Comparison of ENCODE assay signal across 10 mouse cellular contexts in genomic region chr2:165136049-165136448, GRCm38 (mm10). TPM values are rescaled to one million over a fixed set of nuclear protein-coding genes. Genes with fewer than 3 reads are reported as not detected.
A peak's percentile ranks its signal among the peaks of the same experiment; 100 is the strongest.
DNase-seq lines count a peak whose midpoint lies in the region; ATAC-seq and TF ChIP-seq lines count a peak whose summit lies in the region.
"Had no signal": no experiment of that assay in that cellular context is flagged by ENCODE, and none has a peak within 500 bp of the region (broad histone marks: within the 10 kb centered on the region; RNA-seq: fewer than 3 reads in every experiment).

No protein-coding gene starts in this region.

- H3K4me1 ChIP-seq in lung, embryonic 14.5 days (ENCODE audit: insufficient read depth): 0 out of 2 replicates have a peak, but pooled peaks cover 4% of the 10 kb centered on the region
- H3K4me1 ChIP-seq in lung, postnatal 0 days (ENCODE audit: insufficient read depth, low read depth, low read length): no peaks in the 10 kb centered on the region
- peaks cover 25% of the 10 kb centered on the region for H3K4me1 ChIP-seq in hindbrain, embryonic 16.5 days (ENCODE audit: control insufficient read depth, insufficient read depth, low read depth, low read length)
- H3K4me1 ChIP-seq in heart, embryonic 12.5 days (replicated peaks): peaks cover 39% of the 10 kb centered on the region

- peaks cover 4% of the 10 kb centered on the region; the same call in 1 of the 2 replicates for H3K27me3 ChIP-seq in lung, embryonic 14.5 days (ENCODE audit: insufficient read depth, low read length)
- H3K27me3 ChIP-seq in lung, postnatal 0 days (replicated peaks; ENCODE audit: insufficient read depth, low read length): no peaks in the 10 kb centered on the region
- peaks cover 4% of the 10 kb centered on the region; the same call in 1 of the 2 replicates for H3K27me3 ChIP-seq in hindbrain, embryonic 16.5 days (replicated peaks; ENCODE audit: control insufficient read depth, insufficient read depth, low read length)
- H3K27me3 ChIP-seq in heart, embryonic 12.5 days (replicated peaks): peaks cover 74% of the 10 kb centered on the region

- H3K36me3 ChIP-seq in lung, embryonic 14.5 days (ENCODE audit: insufficient read depth): no peaks in the 10 kb centered on the region
- no peaks in the 10 kb centered on the region for H3K36me3 ChIP-seq in lung, postnatal 0 days (ENCODE audit: insufficient read depth, low read length)
- H3K36me3 ChIP-seq in hindbrain, embryonic 16.5 days (ENCODE audit: control insufficient read depth, insufficient read depth, low read length): no peaks in the 10 kb centered on the region
- no peaks in the 10 kb centered on the region for H3K36me3 ChIP-seq in heart, embryonic 12.5 days

- H3K4me3 ChIP-seq in lung, embryonic 14.5 days (ENCODE audit: low read depth, low read length): no peak overlapping the region
- no peak overlapping the region for H3K4me3 ChIP-seq in lung, postnatal 0 days (ENCODE audit: low read depth, low read length)
- no peak overlapping the region for H3K4me3 ChIP-seq in hindbrain, embryonic 16.5 days (ENCODE audit: low read length)
- no peak overlapping the region for H3K4me3 ChIP-seq in heart, embryonic 12.5 days

- peak; percentile 46 for DNase-seq in lung, embryonic 14.5 days
- DNase-seq in lung, postnatal 0 days (ENCODE audit: low spot score): no peak
- DNase-seq in embryo, embryonic 9.5 days (ENCODE audit: extremely low spot score): peak; percentile 77
- peak; percentile 80 for DNase-seq in retina, embryonic 14.5 days (ENCODE audit: low spot score)
- no peak for DNase-seq in left cerebral cortex, adult 11 months (ENCODE audit: low spot score)
- no peak for DNase-seq in gastrocnemius, postnatal 25 days

- no peak overlapping the region for H3K27ac ChIP-seq in lung, embryonic 14.5 days (ENCODE audit: low read depth)
- H3K27ac ChIP-seq in lung, postnatal 0 days (ENCODE audit: low read length): no peak overlapping the region
- H3K27ac ChIP-seq in hindbrain, embryonic 16.5 days (ENCODE audit: low read depth, low read length): peak overlapping the region; percentile 4
- H3K27ac ChIP-seq in heart, embryonic 12.5 days (ENCODE audit: poor library complexity, severe bottlenecking): no peak overlapping the region

- peak overlapping the region; percentile 9; the same call in 1 of the 2 replicates for H3K9ac ChIP-seq in lung, embryonic 14.5 days
- no peak overlapping the region for H3K9ac ChIP-seq in lung, postnatal 0 days (replicated peaks; ENCODE audit: low read depth)
- H3K9ac ChIP-seq in hindbrain, embryonic 16.5 days (ENCODE audit: low read depth, low read length): peak overlapping the region; percentile 19
- H3K9ac ChIP-seq in heart, embryonic 12.5 days: no peak overlapping the region

- TF ChIP-seq EP300 in lung, postnatal 0 days (IDR thresholded peaks at IDR 0.05): no peak

- no peak for TF ChIP-seq CTCF in lung, embryonic 14.5 days (IDR thresholded peaks at IDR 0.05; ENCODE audit: low read depth)
- no peak for TF ChIP-seq CTCF in lung, postnatal 0 days (IDR thresholded peaks at IDR 0.05)

- WGBS in lung, embryonic 14.5 days: 12% methylated on average over 16 of the region's 16 CpGs
- 14% methylated on average over 16 of the region's 16 CpGs for whole genome bisulfite sequencing in lung, postnatal 0 days
- 8% methylated on average over 16 of the region's 16 CpGs for WGBS in hindbrain, embryonic 16.5 days
- WGBS in heart, embryonic 12.5 days: 7% methylated on average over 16 of the region's 16 CpGs

- H3K4me2 ChIP-seq in lung, embryonic 14.5 days: 0 out of 2 replicates have a peak overlapping the region, but pooled peaks have one; percentile 8
- no peak overlapping the region for H3K4me2 ChIP-seq in lung, postnatal 0 days (replicated peaks; ENCODE audit: low read depth, low read length)
- H3K4me2 ChIP-seq in hindbrain, embryonic 16.5 days (ENCODE audit: low read length): no peak overlapping the region
- no peak overlapping the region for H3K4me2 ChIP-seq in heart, embryonic 12.5 days

- peak; percentile 33; the same call in 1 of the 2 replicates for ATAC-seq in lung, embryonic 14.5 days (ENCODE audit: insufficient read depth)
- no peak for ATAC-seq in lung, postnatal 0 days
- peak; percentile 66 for ATAC-seq in hindbrain, embryonic 16.5 days
- no peak for ATAC-seq in heart, embryonic 12.5 days (ENCODE audit: insufficient number of reproducible peaks, low FRiP score)

- H3K9me3 ChIP-seq in lung, embryonic 14.5 days (ENCODE audit: low read depth, low read length): no peaks in the 10 kb centered on the region
- no peaks in the 10 kb centered on the region for H3K9me3 ChIP-seq in lung, postnatal 0 days (ENCODE audit: low read length)
- no peaks in the 10 kb centered on the region for H3K9me3 ChIP-seq in hindbrain, embryonic 16.5 days (ENCODE audit: control insufficient read depth, low read length)
- no peaks in the 10 kb centered on the region for H3K9me3 ChIP-seq in heart, embryonic 12.5 days (replicated peaks)

RNA-seq across cellular contexts. Expression of gene 1700025C18Rik, which starts 45.5 kb away (rescaled TPM):
- polyA plus RNA-seq in lung, embryonic 14.5 days (2014; fragmentation: Nextera tagmentation; extraction: Ambion mirVana): not detected in 2 replicates
- polyA plus RNA-seq in lung, postnatal 0 days (2015; fragmentation: Nextera tagmentation; extraction: Ambion mirVana): not detected in 2 replicates
- polyA plus RNA-seq in hindbrain, embryonic 16.5 days (2015; fragmentation: Nextera tagmentation; extraction: Ambion mirVana): not detected in 2 replicates
- not detected for total RNA-seq in gastrocnemius, postnatal 25 days (2021)
- polyA plus RNA-seq in heart, embryonic 12.5 days (2016; fragmentation: Nextera tagmentation; extraction: Ambion mirVana): not detected in 2 replicates
- total RNA-seq: left cerebral cortex, postnatal 25 days had no signal
- polyA plus RNA-seq: heart, embryonic 16.5 days had no signal

Comparison
In these comparisons a context has a peak if more than half of its experiments do, and no peak if none do; other contexts are left out.
1. ATAC-seq: peak in lung, embryonic 14.5 days (single experiment) and hindbrain, embryonic 16.5 days (single experiment); none in lung, postnatal 0 days (single experiment) and heart, embryonic 12.5 days (single experiment).
2. DNase-seq: peak in lung, embryonic 14.5 days (single experiment), embryo, embryonic 9.5 days (single experiment) and retina, embryonic 14.5 days (single experiment); none in lung, postnatal 0 days (single experiment), left cerebral cortex, adult 11 months (single experiment) and gastrocnemius, postnatal 25 days (single experiment).
3. H3K9ac ChIP-seq: peak in lung, embryonic 14.5 days (single experiment) and hindbrain, embryonic 16.5 days (single experiment); none in lung, postnatal 0 days (single experiment) and heart, embryonic 12.5 days (single experiment).